ENCODE assay signal across 10 mouse cellular contexts in the genomic region with DNA sequence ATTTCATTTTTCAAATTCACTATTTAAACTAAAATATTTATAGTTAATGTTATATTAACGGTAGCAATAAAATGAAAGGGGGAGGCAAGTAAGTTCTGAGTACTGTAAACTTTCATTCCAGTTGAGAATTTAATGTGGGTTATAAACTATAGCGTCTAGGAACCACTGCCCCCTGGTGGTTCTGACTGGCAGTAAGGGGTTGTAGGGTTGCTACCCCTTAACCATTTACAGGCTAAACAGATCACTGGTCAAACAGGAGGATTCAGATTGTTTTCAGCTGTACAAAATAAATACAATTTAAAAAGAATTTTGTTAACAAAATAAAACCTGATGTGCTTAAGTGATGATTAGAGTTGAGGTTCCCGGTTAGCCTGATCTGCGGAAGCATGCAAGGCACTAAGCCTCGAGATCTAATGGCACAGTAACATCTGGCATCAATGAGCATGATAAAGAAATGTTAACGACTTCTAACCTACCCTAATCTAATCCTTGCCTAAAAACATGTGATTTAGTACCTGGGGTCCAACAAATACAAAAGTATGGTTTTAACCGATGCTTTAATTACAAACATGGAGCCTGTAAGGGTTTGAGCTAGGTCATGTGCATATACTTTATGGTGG. TPM values are rescaled to one million over a fixed set of nuclear protein-coding genes. Genes with fewer than 3 reads are reported as not detected.
DNase-seq lines count a peak whose midpoint lies in the region; ATAC-seq and TF ChIP-seq lines count a peak whose summit lies in the region.
"Had no signal": no experiment of that assay in that cellular context is flagged by ENCODE, and none has a peak within 500 bp of the region (broad histone marks: within the 10 kb centered on the region; RNA-seq: fewer than 3 reads in every experiment).

No protein-coding gene starts in this region.

- no peaks in the 10 kb centered on the region for H3K4me1 ChIP-seq in liver, embryonic 14.5 days (replicated peaks; ENCODE audit: control insufficient read depth in 2 of 2, insufficient read depth in 2 of 2, low read length in 1 of 2)

- H3K27me3 ChIP-seq in liver, embryonic 14.5 days (ENCODE audit: control insufficient read depth, insufficient read depth, low read length) = no peaks in the 10 kb centered on the region
- H3K27me3 ChIP-seq: heart, embryonic 15.5 days had no signal

- H3K36me3 ChIP-seq in liver, embryonic 14.5 days (replicated peaks; ENCODE audit: control insufficient read depth, insufficient read depth, low read depth) = peaks cover 10% of the 10 kb centered on the region

- no peak overlapping the region for H3K4me2 ChIP-seq in liver, embryonic 14.5 days (ENCODE audit: low read depth)
- H3K4me2 ChIP-seq: heart, embryonic 15.5 days had no signal

- no peak overlapping the region for H3K27ac ChIP-seq in liver, embryonic 14.5 days
- H3K27ac ChIP-seq: heart, embryonic 15.5 days had no signal

- DNase-seq in adrenal gland, adult 18-20 months (ENCODE audit: low spot score in 2 of 2) = peak; percentile 25 to 49
- DNase-seq in adrenal gland, postnatal 4 days (ENCODE audit: low spot score in 2 of 2) = no peak
- peak; percentile 79 to 83 for DNase-seq in B cell, adult 2 months
- DNase-seq in c-Kit-positive CD71-negative TER-119-negative erythroid progenitor cells, embryonic 14.5 days (ENCODE audit: low read depth) = peak; percentile 26
- peak; percentile 25 to 33 for DNase-seq in frontal cortex, postnatal 25 days (ENCODE audit: low spot score in 2 of 2)
- DNase-seq in kidney, postnatal 4 days = peak; percentile 69 to 70
- peak in 2 of 3 experiments; percentile 10 to 14 for DNase-seq in liver, embryonic 14.5 days (ENCODE audit: low read depth in 3 of 3, low spot score in 3 of 3)
- peak; percentile 16 for DNase-seq in right cerebral cortex, postnatal 25 days

- TF ChIP-seq EP300 in liver, embryonic 14.5 days (IDR thresholded peaks at IDR 0.05; ENCODE audit: low read depth) = no peak

- no peak overlapping the region for H3K9ac ChIP-seq in liver, embryonic 14.5 days (replicated peaks)
- H3K9ac ChIP-seq: heart, embryonic 15.5 days had no signal

- no peaks in the 10 kb centered on the region for H3K9me3 ChIP-seq in liver, embryonic 14.5 days (ENCODE audit: control insufficient read depth, low read length)
- H3K9me3 ChIP-seq: heart, embryonic 15.5 days had no signal

- TF ChIP-seq CTCF in liver, embryonic 14.5 days (IDR thresholded peaks at IDR 0.05; ENCODE audit: low read depth) = peak; percentile 64

- no peak overlapping the region for H3K4me3 ChIP-seq in liver, embryonic 14.5 days (ENCODE audit: insufficient read depth in 1 of 2, low read depth in 2 of 2, low read length in 2 of 2)
- H3K4me3 ChIP-seq: heart, embryonic 15.5 days had no signal

- no peak for ATAC-seq in liver, embryonic 14.5 days (ENCODE audit: insufficient read depth)

- WGBS in liver, embryonic 14.5 days (ENCODE audit: insufficient replicate concordance) = 76% methylated on average over 7 of the region's 7 CpGs

RNA-seq across cellular contexts. Expression of a gene that starts 35.8 kb away (rescaled TPM):
- not detected for total RNA-seq in adrenal gland, adult 18-20 months (2021)
- total RNA-seq in adrenal gland, postnatal 4 days (2021) = under 1 TPM in 1 of 2 experiments, not detected in 1; 0.22 TPM
- polyA plus RNA-seq in liver, embryonic 14.5 days (2012; rRNA removed) = not detected in 2 replicates
- polyA plus RNA-seq in liver, embryonic 14.5 days (2014; fragmentation: Nextera tagmentation; extraction: Ambion mirVana) = not detected in 2 replicates
- polyA plus RNA-seq: C2C12; heart, embryonic 15.5 days had no signal

RNA-seq across cellular contexts. Expression of a gene that starts 38.9 kb away (rescaled TPM):
- 10 to 100 TPM; 51.6 to 63.3 TPM for total RNA-seq in adrenal gland, adult 18-20 months (2021)
- total RNA-seq in adrenal gland, postnatal 4 days (2021) = 10 to 100 TPM; 78.2 to 84.9 TPM
- polyA plus RNA-seq in liver, embryonic 14.5 days (2012; rRNA removed) = 10.7 and 19.4 TPM in 2 replicates
- polyA plus RNA-seq in liver, embryonic 14.5 days (2014; fragmentation: Nextera tagmentation; extraction: Ambion mirVana) = 69.7 and 72.5 TPM in 2 replicates

RNA-seq across cellular contexts. Expression of a gene that starts 39.6 kb away (rescaled TPM):
- 1 to 10 TPM; 3.1 to 4.2 TPM for total RNA-seq in adrenal gland, adult 18-20 months (2021)
- total RNA-seq in adrenal gland, postnatal 4 days (2021) = 1 to 10 TPM; 4.9 to 7.8 TPM
- polyA plus RNA-seq in liver, embryonic 14.5 days (2012; rRNA removed) = 0.11 and 0.15 TPM in 2 replicates
- polyA plus RNA-seq in liver, embryonic 14.5 days (2014; fragmentation: Nextera tagmentation; extraction: Ambion mirVana) = 0.13 and 0.50 TPM in 2 replicates

Comparison
In these comparisons a context has a peak if more than half of its experiments do, and no peak if none do; other contexts are left out.
1. DNase-seq: peak in adrenal gland, adult 18-20 months (2 of 2), B cell, adult 2 months (2 of 2), c-Kit-positive CD71-negative TER-119-negative erythroid progenitor cells, embryonic 14.5 days (single experiment), frontal cortex, postnatal 25 days (2 of 2), kidney, postnatal 4 days (2 of 2), liver, embryonic 14.5 days (2 of 3) and right cerebral cortex, postnatal 25 days (single experiment); none in adrenal gland, postnatal 4 days (0 of 2).